Mouse (Mus musculus) ES-CJ7 (cell line): Measurements from ENCODE around the gene Kmt5b.

Experiments
- DNase-seq: peaks from one replicate; pipeline ENCODE4 v3.0.0; 2011; ENCODE audit warnings: low read depth, low spot score

Gene Kmt5b

GRCm38 (mm10) chr19:3842359-3843148 is 75.3 kb downstream of the Kmt5b start:
- peak; percentile 91 for DNase-seq

DNA sequence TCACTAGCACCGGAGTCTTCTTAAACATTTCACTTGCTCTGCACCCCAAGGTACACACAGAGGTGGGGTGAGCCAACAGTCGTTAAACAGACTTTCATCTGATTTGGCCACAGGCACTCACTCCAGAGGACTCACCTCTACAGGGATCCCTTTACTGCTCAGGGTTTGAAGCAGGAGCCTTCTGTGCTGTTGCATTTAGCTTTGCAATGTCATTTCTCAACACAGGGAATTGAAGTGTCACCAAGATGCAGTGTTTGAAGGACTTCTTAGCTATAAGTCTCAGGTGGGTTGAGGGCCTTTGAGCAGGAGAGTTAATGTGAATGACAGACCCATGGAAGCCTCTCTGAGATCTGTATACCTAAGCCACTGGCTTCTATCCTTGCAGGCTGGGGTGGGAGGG is 76.4 kb downstream of the Kmt5b start:
- no peak for DNase-seq

GRCm38 (mm10) chr19:3844836-3845235 is 77.6 kb downstream of the Kmt5b start:
- DNase-seq: no peak

GRCm38 (mm10) chr19:3845339-3845738 is 78.1 kb downstream of the Kmt5b start:
- no peak for DNase-seq

DNA sequence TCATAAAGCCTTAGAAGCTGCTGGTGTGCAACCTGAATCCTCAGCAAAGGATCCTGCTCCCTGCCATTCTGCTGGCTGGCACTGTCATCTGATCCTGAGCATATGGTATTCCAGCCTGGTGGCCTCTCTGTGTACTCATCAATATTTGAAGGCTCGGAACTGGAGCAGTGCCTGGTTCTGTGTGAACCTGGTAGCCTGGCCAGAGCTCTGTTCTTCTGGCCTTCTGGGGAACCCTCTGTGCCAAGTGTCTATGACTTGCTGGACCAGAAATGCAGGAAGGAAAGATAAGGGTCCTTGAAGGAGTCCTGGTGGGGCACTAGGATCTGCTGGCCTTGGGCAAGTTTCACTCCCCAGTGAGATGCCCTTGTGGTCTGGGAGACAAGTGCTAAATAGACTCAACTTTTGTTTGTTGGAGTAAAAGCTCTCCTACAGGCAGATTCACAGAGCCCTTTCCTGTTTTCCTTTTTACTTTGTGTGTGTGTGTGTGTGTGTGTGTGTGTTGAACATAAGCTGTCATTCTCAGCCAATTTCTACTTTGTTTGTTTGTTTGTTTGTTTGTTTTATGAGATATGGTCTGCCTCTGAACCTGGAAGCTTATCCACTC is 78.7 kb downstream of the Kmt5b start:
- no peak for DNase-seq

DNA sequence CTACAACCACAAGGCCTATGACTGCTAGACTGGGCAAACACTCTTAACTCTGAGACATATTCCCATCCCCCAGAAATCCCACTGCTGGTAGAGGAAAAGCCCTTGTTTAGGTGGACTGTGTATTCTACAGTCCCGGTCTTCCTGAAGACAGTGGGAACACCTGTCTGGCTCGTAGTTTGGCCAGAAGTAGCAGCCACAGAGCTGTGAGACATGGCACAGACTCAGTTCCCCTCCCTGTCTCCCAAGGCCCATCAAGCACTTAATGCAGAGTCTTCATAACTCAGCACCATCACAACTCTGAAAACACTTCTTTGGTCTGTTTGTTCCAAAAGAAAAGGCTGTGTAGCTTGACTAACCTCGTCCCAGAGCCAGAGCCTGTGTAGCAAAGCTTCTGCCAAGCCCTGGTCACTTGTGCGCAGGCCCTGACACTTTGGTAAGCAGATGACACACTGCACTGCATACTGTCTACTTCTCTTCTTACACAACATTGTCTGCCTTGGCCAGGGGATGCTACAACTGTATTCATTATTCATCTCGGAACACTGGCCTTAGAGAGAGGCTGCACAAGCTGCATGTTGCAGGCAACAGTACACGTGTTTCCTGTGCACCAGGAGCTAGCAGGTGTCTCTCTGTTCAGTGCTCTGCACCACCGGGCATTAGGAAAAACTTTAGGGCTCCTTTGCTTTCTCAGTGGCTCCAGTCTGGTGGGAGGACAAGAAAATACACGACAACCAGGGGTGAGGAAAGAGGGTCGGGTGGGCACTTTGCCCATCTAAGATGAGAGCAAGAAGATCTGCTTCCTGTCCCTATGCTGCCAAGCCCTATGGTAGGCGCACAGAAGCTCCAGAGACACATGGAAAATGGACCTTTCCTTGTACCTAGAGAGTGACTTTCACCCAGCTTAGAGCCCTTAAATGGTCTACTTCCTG is 79.7 kb downstream of the Kmt5b start:
- DNase-seq: no peak

DNA sequence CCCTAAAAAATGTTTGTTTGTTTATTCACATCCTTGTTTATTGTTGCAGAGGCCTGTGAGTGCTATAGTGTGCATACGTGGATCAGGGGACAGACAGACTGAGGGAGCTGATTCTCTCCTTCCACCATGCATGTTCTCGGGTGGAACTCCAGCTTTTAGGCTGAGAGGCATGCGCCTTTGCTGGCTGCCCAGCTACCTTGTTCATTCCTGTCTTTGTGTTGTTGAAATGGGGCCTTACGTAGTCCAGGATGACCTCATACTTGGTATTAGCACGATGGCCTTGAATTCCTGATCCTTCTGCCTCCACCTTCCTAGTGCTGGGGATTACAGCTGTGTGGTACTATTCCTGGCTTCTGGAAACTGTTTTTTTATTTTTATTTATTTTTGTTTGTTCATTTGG is 80.5 kb downstream of the Kmt5b start:
- DNase-seq: no peak

GRCm38 (mm10) chr19:3848207-3848808 is 81.1 kb downstream of the Kmt5b start:
- DNase-seq: no peak

DNA sequence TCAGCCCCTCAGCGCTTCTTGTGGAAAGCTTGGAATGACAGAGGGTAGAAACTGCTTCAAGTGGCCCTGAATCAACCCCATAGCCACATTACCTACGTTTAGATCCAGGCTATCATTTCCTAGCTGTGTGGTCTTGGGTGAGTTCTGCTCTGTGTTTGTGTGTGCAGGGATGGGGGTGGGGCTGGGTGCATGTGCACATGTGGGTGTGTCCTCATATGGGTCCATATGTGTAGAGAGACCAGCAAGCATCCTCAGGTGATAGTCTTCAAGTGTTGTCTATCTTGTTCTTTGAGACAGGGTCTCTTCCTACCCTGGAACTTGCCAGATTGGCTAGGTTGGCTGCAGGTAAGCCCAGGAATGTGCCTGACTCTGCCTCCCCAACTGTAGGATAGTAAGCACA is 82.0 kb downstream of the Kmt5b start:
- no peak for DNase-seq

- no peak for DNase-seq
Observed at GRCm38 (mm10) chr19:3850076-3850475, 82.9 kb downstream of the Kmt5b start.

- peak; percentile 82 for DNase-seq
Observed at GRCm38 (mm10) chr19:3850847-3851469, 83.7 kb downstream of the Kmt5b start.

DNA sequence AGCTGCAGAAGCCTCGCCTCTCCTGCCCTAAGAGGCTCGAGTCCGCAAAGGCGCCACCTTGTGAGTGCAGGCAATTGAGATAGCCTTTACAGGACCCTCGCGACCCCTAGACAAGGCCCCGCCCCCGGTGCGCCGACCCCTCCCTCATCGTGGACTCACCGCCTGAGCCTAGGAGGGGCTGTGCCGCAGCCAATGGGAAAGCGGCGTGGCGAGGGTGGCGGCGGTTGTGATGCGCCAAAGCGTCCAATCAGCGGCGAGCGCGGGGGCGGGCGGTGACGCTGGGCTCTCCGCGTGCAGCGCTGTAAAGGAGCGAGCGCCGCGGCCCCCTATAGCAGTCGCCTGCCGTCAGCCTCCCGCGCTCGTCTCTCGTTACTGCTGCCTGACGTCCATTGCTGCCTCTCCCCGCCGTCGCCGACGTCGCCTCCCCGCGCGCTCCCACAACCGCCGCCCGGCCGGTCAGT is 84.3 kb downstream of the Kmt5b start, which contains the start of gene Chka:
Gene Chka, plus strand, starts transcription at position 272 of the 461 bp plus-strand sequence.
- DNase-seq: peak; percentile 97

GRCm38 (mm10) chr19:3851979-3852681 is 84.9 kb downstream of the Kmt5b start:
- peak; percentile 30 for DNase-seq

DNA sequence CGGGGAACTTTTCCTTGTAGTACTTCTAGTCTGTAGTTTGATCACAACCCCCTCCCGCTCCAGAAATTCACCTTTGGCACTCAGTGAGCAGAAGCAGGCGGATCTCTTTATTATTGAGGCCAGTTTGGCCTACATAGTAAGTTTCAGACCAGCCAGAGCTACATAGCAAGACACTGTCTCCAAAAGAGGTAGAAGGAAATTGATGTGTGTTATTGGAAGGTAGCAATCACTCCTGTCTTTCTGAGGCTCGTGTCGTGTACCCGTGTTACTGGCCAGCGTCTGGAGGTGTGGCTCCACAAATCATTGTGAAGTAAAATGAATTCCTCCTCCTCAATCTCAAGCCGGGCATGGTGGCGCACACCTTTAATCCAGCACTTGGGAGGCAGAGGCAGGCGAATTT is 85.9 kb downstream of the Kmt5b start:
- DNase-seq: no peak

DNA sequence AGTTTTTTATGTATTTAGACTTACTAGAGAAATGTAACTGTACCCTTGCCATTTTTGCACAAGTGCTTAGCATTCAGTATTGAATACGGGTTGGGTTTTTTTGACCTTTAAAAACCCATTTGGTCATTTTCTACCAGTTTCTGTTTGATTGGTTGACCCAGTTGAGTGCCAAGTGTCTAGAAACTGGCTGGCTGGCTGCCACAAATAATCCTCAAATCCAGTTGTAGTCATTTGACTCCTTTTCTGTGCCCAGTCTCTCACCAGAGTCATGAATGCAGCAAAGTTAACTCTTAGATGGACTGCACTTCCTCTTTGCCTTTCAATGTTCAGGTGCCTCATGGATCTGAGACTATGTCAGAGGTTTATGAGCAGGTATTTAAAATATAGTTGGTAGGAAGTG is 86.7 kb downstream of the Kmt5b start:
- no peak for DNase-seq

DNA sequence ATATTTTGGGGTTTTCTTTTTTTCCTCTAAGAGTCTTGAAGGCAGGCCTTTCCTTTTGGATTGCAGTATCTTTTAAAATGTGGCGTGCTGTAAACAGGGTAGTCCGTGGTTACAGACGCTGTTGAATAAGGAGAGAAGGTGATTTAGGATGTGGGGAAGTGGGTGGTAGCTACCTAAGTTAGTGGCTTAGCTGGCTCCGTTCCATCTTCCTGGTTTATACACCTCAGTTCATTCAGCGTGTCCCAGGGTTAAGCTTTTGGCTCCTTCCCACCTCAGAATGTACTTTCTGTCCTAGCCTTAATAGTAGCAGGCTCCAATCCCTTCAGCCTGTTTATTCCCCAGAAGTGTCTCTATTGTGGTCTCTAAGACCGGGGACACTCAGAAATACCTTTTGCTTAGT is 87.9 kb downstream of the Kmt5b start:
- no peak for DNase-seq

DNA sequence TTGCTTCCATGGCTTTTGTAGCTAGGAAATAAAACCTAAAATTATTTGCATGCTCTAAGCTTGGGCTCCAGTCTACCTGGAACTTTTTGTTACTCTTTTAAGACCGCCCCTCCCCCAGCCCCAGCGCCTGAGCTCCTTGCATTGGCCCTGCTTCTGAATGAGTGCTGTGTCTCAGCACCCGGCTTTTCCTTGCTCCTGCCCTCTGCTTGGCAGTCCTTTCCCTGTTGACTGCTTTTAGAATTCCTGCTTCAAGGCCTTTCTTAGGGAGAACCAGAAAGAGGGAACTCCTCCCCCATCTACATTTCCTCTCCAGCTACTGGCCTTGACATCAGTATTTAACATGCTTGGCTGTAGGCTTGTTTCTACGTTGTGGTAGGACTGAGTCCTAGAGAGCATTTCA is 88.4 kb downstream of the Kmt5b start:
- DNase-seq: peak; percentile 78

DNA sequence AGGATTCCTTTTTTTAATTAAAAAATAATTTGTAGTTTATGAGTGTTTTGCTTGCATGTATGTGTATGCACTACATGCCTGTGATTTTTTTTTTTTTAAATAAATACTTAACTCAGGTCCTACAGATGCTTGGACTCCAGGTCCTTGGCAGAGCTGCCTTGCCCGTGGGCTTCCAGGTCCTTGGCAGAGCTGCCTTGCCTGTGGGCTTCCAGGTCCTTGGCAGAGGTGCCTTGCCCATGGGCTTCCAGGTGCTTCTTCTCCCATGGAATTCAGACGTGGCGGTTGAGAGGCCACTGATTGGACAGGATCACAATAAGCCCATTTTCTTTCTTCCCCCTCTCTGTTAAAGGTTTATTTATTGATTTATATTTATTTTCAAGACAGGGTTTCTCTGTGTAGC is 90.0 kb downstream of the Kmt5b start:
- DNase-seq: no peak

GRCm38 (mm10) chr19:3862713-3863112 is 95.5 kb downstream of the Kmt5b start:
- no peak for DNase-seq

DNA sequence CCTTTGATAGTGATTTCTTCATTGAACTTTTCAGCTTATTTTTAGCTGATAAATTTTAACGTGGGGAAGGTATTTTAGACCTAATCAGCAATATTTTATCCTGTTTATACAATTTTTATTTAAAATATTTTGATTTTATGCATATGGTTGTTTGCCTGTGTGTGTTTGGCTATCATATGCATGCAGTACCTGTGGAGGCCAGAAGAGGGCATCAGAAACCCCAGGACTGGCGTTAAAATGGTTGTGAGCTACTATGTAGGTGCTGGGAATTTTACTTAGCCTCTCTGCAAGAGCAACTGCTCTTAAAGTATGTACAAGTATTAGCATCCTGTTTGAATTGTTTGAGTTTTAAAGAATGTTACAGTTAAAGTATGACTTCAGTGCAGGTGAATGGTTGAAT is 97.7 kb downstream of the Kmt5b start:
- DNase-seq: peak; percentile 43
